Mouse (Mus musculus): ENCODE measurements around the gene 4933427I04Rik. TPM values are rescaled to one million over a fixed set of nuclear protein-coding genes. Genes with fewer than 3 reads are reported as not detected.

4933427I04Rik gene
- polyA plus RNA-seq (2012; fragmentation: generic; extraction: Trizol), result not detected

- Histone ChIP-seq H3K4me2 (ENCODE audit: low read depth) (no peak within 1 kb of the TSS), H3K27me3 (ENCODE audit: control insufficient read depth, insufficient read depth, insufficient read length) (peaks cover 12% of the 10 kb centered on the region), H3K79me2 (ENCODE audit: control insufficient read depth, insufficient read depth) (no peaks in the 10 kb centered on the region), H3K4me3 (no peak within 1 kb of the TSS), H3ac (ENCODE audit: control insufficient read depth, insufficient read length) (no peak within 1 kb of the TSS), H3K36me3 (ENCODE audit: control insufficient read depth, insufficient read depth) (no peaks in the 10 kb centered on the region)
- TF ChIP-seq POLR2A (IDR thresholded peaks at IDR 0.05; ENCODE audit: insufficient read length, low read depth), result no peak
- no peak for TF ChIP-seq MAX (IDR thresholded peaks at IDR 0.05; ENCODE audit: low read depth)
- no peak for TF ChIP-seq MYOD1 (IDR thresholded peaks at IDR 0.05; ENCODE audit: control insufficient read depth in 1 of 3, insufficient read length in 2 of 3, low read depth in 2 of 3)
- TF ChIP-seq E2F4 (IDR thresholded peaks at IDR 0.05; ENCODE audit: insufficient read depth), result no peak
- TF ChIP-seq MYOG (IDR thresholded peaks at IDR 0.05; ENCODE audit: control insufficient read depth in 1 of 3, insufficient read depth in 1 of 3, insufficient read length in 2 of 3, low read depth in 2 of 3), result no peak
- TF ChIP-seq TCF3 (IDR thresholded peaks at IDR 0.05; ENCODE audit: insufficient read length, low read depth), result no peak
These were observed at the start of gene 4933427I04Rik for GRCm38 (mm10) chr4:123859379-123859778. Gene 4933427I04Rik, plus strand, starts transcription at chr4:123859679.

DNA sequence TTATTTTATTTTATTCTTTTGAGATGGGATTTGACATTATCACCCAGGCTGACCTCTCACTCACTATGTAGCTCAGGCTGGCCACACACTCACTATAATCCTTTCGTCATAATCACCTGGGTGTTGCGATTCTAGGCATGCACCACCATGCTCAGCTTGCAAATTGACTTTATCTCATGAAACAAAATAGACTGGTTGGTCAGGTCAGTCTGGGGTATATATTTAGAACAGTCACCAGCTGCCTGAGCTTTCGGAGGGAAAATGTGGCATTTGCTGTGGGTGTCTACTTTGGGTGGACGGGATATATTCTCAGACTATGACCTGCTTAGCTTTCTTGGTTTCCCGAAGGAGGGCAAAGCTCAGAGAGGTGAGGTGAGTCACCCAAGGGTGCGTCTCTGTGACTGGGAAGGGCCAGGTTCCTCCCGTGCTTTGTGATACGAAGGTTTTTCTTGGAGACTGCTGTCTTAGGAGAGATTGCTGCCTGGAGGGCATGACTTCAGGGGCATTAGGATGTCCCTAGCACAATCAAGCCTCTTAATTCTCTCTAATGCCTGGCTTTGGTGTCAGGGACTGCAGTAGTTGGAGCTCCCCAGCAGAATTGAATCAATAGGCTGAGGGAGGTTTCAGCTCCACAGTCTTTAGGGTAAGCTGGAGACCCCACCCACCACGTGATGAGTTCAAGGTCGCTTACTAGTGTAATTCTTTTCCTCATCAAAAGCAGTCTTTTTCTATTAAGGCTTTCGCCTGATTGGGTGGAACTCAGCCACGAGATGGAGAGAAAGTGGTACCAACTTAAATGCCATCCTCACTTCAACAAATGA is 48.8 kb upstream of the 4933427I04Rik start:
- H3ac ChIP-seq (ENCODE audit: control insufficient read depth, insufficient read length), result no peak overlapping the region
- no peaks in the 10 kb centered on the region for H3K36me3 ChIP-seq (ENCODE audit: control insufficient read depth, insufficient read depth)
- TF ChIP-seq MYOG (IDR thresholded peaks at IDR 0.05; ENCODE audit: control insufficient read depth in 1 of 3, insufficient read depth in 1 of 3, insufficient read length in 2 of 3, low read depth in 2 of 3) (peak in 1 of 3 experiments; percentile 59), MYOD1 (IDR thresholded peaks at IDR 0.05; ENCODE audit: control insufficient read depth in 1 of 3, insufficient read length in 2 of 3, low read depth in 2 of 3) (peak in 1 of 3 experiments; percentile 60), USF1 (IDR thresholded peaks at IDR 0.05; ENCODE audit: low read depth) (no peak)
- no peaks in the 10 kb centered on the region for H3K27me3 ChIP-seq (ENCODE audit: control insufficient read depth, insufficient read depth, insufficient read length)
- H3K79me2 ChIP-seq (ENCODE audit: control insufficient read depth, insufficient read depth), result no peaks in the 10 kb centered on the region
- H3K4me2 ChIP-seq (ENCODE audit: low read depth), result peak overlapping the region; percentile 1
- H3K4me3 ChIP-seq, result no peak overlapping the region

DNA sequence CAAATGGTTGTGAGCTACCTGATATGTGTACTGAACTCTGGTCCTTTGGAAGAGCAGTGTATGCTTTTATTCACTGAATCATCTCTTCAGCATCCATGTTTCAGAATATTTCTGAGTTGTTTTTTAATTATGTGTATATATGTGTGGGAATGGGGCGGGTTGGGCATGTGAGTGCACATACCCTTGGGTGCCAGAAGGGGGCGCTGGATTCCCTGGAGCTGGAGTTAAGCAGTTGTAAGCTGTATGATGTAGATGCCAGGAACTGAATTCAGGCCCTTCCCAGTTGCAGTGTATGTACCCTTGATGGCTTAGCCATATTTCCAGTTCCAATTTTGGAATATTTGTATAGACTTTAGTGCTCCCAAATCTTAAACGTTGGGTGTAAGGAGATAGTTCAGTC is 47.0 kb upstream of the 4933427I04Rik start:
- no peak overlapping the region for H3K4me3 ChIP-seq
- no peak overlapping the region for H3ac ChIP-seq (ENCODE audit: control insufficient read depth, insufficient read length)
- H3K27me3 ChIP-seq (ENCODE audit: control insufficient read depth, insufficient read depth, insufficient read length), result no peaks in the 10 kb centered on the region
- no peaks in the 10 kb centered on the region for H3K79me2 ChIP-seq (ENCODE audit: control insufficient read depth, insufficient read depth)
- no peaks in the 10 kb centered on the region for H3K36me3 ChIP-seq (ENCODE audit: control insufficient read depth, insufficient read depth)
- TF ChIP-seq CEBPB (IDR thresholded peaks at IDR 0.05; ENCODE audit: insufficient read depth, poor library complexity, severe bottlenecking), result no peak
- no peak for TF ChIP-seq POLR2AphosphoS2 (IDR thresholded peaks at IDR 0.05; ENCODE audit: insufficient read length, low read depth)
- no peak for TF ChIP-seq E2F4 (IDR thresholded peaks at IDR 0.05; ENCODE audit: insufficient read depth)
- TF ChIP-seq MYOG (IDR thresholded peaks at IDR 0.05; ENCODE audit: control insufficient read depth in 1 of 3, insufficient read depth in 1 of 3, insufficient read length in 2 of 3, low read depth in 2 of 3), result no peak
- no peak for TF ChIP-seq USF1 (IDR thresholded peaks at IDR 0.05; ENCODE audit: low read depth)
- no peak for TF ChIP-seq TCF12 (IDR thresholded peaks at IDR 0.05; ENCODE audit: insufficient read depth, poor library complexity, severe bottlenecking)
- no peak for TF ChIP-seq TCF3 (IDR thresholded peaks at IDR 0.05; ENCODE audit: insufficient read length, low read depth)
- no peak for TF ChIP-seq MAX (IDR thresholded peaks at IDR 0.05; ENCODE audit: low read depth)
- no peak for TF ChIP-seq REST (IDR thresholded peaks at IDR 0.05; ENCODE audit: insufficient read depth, insufficient read length)
- TF ChIP-seq MYOD1 (IDR thresholded peaks at IDR 0.05; ENCODE audit: control insufficient read depth in 1 of 3, insufficient read length in 2 of 3, low read depth in 2 of 3), result no peak
- no peak for TF ChIP-seq SRF (IDR thresholded peaks at IDR 0.05; ENCODE audit: control insufficient read depth, insufficient read length, low read depth)
- no peak for TF ChIP-seq POLR2A (IDR thresholded peaks at IDR 0.05; ENCODE audit: insufficient read length, low read depth)
- no peak overlapping the region for H3K4me2 ChIP-seq (ENCODE audit: low read depth)

DNA sequence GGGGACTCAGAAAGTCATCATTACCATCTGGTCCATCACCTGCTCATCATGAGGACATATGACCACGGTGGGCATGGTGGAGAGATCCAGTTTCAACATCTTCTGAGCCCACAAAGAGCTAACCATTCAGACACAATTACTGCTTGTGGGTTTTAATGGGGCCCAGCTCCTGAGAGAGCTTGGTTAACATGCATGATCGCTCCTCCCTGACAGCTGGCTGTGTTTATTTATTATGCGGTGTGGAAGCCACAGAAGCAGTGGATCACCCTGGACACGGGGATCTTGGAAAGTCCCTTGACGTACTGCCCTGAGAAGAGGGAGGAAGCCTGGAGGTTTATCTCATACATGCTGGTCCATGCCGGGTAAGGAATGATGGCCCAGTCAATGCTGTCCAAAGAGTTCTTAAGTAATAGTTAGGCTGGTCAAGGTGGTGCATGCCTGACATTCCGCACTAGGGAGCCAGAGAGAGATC is 45.4 kb upstream of the 4933427I04Rik start:
- H3K4me2 ChIP-seq (ENCODE audit: low read depth), result peak overlapping the region; percentile 26
- TF ChIP-seq MAX (IDR thresholded peaks at IDR 0.05; ENCODE audit: low read depth) (peak; percentile 3), POLR2AphosphoS2 (IDR thresholded peaks at IDR 0.05; ENCODE audit: insufficient read length, low read depth) (no peak), TCF12 (IDR thresholded peaks at IDR 0.05; ENCODE audit: insufficient read depth, poor library complexity, severe bottlenecking) (peak; percentile 77), POLR2A (IDR thresholded peaks at IDR 0.05; ENCODE audit: insufficient read length, low read depth) (no peak), USF1 (IDR thresholded peaks at IDR 0.05; ENCODE audit: low read depth) (peak; percentile 72), TCF3 (IDR thresholded peaks at IDR 0.05; ENCODE audit: insufficient read length, low read depth) (peak; percentile 50), MYOD1 (IDR thresholded peaks at IDR 0.05; ENCODE audit: control insufficient read depth in 1 of 3, insufficient read length in 2 of 3, low read depth in 2 of 3) (peak; percentile 8 to 78 (median 73)), CEBPB (IDR thresholded peaks at IDR 0.05; ENCODE audit: insufficient read depth, poor library complexity, severe bottlenecking) (peak; percentile 48; the same call in 1 of the 2 replicates), REST (IDR thresholded peaks at IDR 0.05; ENCODE audit: insufficient read depth, insufficient read length) (no peak), SRF (IDR thresholded peaks at IDR 0.05; ENCODE audit: control insufficient read depth, insufficient read length, low read depth) (no peak), E2F4 (IDR thresholded peaks at IDR 0.05; ENCODE audit: insufficient read depth) (no peak), MYOG (IDR thresholded peaks at IDR 0.05; ENCODE audit: control insufficient read depth in 1 of 3, insufficient read depth in 1 of 3, insufficient read length in 2 of 3, low read depth in 2 of 3) (peak in 2 of 3 experiments; percentile 87 to 94)
- no peaks in the 10 kb centered on the region for H3K79me2 ChIP-seq (ENCODE audit: control insufficient read depth, insufficient read depth)
- no peak overlapping the region for H3ac ChIP-seq (ENCODE audit: control insufficient read depth, insufficient read length)
- H3K4me3 ChIP-seq, result no peak overlapping the region
- no peaks in the 10 kb centered on the region for H3K36me3 ChIP-seq (ENCODE audit: control insufficient read depth, insufficient read depth)
- H3K27me3 ChIP-seq (ENCODE audit: control insufficient read depth, insufficient read depth, insufficient read length), result no peaks in the 10 kb centered on the region

Data from myocyte (in vitro differentiated cells).